Comparison of ENCODE assay signal across 18 mouse cellular contexts in genomic region chr7:46661591-46662090, GRCm38 (mm10). TPM values are rescaled to one million over a fixed set of nuclear protein-coding genes. Genes with fewer than 3 reads are reported as not detected.
A peak's percentile ranks its signal among the peaks of the same experiment; 100 is the strongest.
DNase-seq lines count a peak whose midpoint lies in the region; ATAC-seq lines count a peak whose summit lies in the region.
"Had no signal": no experiment of that assay in that cellular context is flagged by ENCODE, and none has a peak within 500 bp of the region (broad histone marks: within the 10 kb centered on the region; RNA-seq: fewer than 3 reads in every experiment).

No protein-coding gene starts in this region.

- no peak for ATAC-seq in forebrain, embryonic 15.5 days (replicated peaks)
- no peak for ATAC-seq in forebrain, embryonic 16.5 days
- ATAC-seq in neural tube, embryonic 13.5 days (ENCODE audit: low read depth): no peak
- no peak for ATAC-seq in kidney, embryonic 15.5 days (replicated peaks; ENCODE audit: low FRiP score)
- ATAC-seq: intestine, embryonic 15.5 days; liver, embryonic 12.5 days had no signal

- no peaks in the 10 kb centered on the region for H3K36me3 ChIP-seq in forebrain, embryonic 10.5 days (replicated peaks)
- H3K36me3 ChIP-seq in forebrain, embryonic 15.5 days: no peaks in the 10 kb centered on the region
- H3K36me3 ChIP-seq in forebrain, embryonic 16.5 days (ENCODE audit: control insufficient read depth, insufficient read depth): no peaks in the 10 kb centered on the region
- H3K36me3 ChIP-seq in neural tube, embryonic 13.5 days: no peaks in the 10 kb centered on the region
- no peaks in the 10 kb centered on the region for H3K36me3 ChIP-seq in kidney, embryonic 15.5 days
- H3K36me3 ChIP-seq: embryonic facial prominence, embryonic 15.5 days; intestine, embryonic 15.5 days; liver, embryonic 12.5 days had no signal

- no peak for DNase-seq in forebrain, embryonic 10.5 days (ENCODE audit: extremely low spot score, low spot score)
- peak; percentile 55 for DNase-seq in mesoderm, embryonic 11.5 days (ENCODE audit: low read depth, low spot score)
- DNase-seq in spleen, adult 18-20 months: no peak
- no peak for DNase-seq in left cerebral cortex, postnatal 10 days (ENCODE audit: extremely low spot score in 1 of 2, low spot score in 2 of 2)
- DNase-seq: adrenal gland, adult 8-10 months; cerebellum, postnatal 25 days; heart, adult 18-20 months; left cerebral cortex, postnatal 4 days had no signal

- H3K27ac ChIP-seq in forebrain, embryonic 10.5 days: no peak overlapping the region
- no peak overlapping the region for H3K27ac ChIP-seq in forebrain, embryonic 15.5 days (replicated peaks)
- no peak overlapping the region for H3K27ac ChIP-seq in forebrain, embryonic 16.5 days (ENCODE audit: low read length)
- no peak overlapping the region for H3K27ac ChIP-seq in neural tube, embryonic 13.5 days (replicated peaks)
- H3K27ac ChIP-seq in kidney, embryonic 15.5 days: no peak overlapping the region
- H3K27ac ChIP-seq: embryonic facial prominence, embryonic 15.5 days; intestine, embryonic 15.5 days; kidney, postnatal 0 days; liver, embryonic 12.5 days; stomach, postnatal 0 days had no signal

- H3K9ac ChIP-seq in forebrain, embryonic 15.5 days (replicated peaks): no peak overlapping the region
- no peak overlapping the region for H3K9ac ChIP-seq in forebrain, embryonic 16.5 days (replicated peaks; ENCODE audit: low read depth, low read length)
- H3K9ac ChIP-seq in neural tube, embryonic 13.5 days: no peak overlapping the region
- H3K9ac ChIP-seq in kidney, embryonic 15.5 days: no peak overlapping the region
- H3K9ac ChIP-seq: embryonic facial prominence, embryonic 15.5 days; intestine, embryonic 15.5 days; liver, embryonic 12.5 days had no signal

- peaks cover 14% of the 10 kb centered on the region for H3K4me1 ChIP-seq in forebrain, embryonic 10.5 days
- no peaks in the 10 kb centered on the region; the same call in 1 of the 2 replicates for H3K4me1 ChIP-seq in forebrain, embryonic 15.5 days
- 0 out of 2 replicates have a peak, but pooled peaks cover 4% of the 10 kb centered on the region for H3K4me1 ChIP-seq in forebrain, embryonic 16.5 days (replicated peaks; ENCODE audit: control insufficient read depth, insufficient read depth, low read length)
- H3K4me1 ChIP-seq in neural tube, embryonic 13.5 days (replicated peaks): 0 out of 2 replicates have a peak, but pooled peaks cover 6% of the 10 kb centered on the region
- H3K4me1 ChIP-seq in kidney, embryonic 15.5 days: no peaks in the 10 kb centered on the region; the same call in 1 of the 2 replicates
- H3K4me1 ChIP-seq: embryonic facial prominence, embryonic 15.5 days; intestine, embryonic 15.5 days; liver, embryonic 12.5 days had no signal

- H3K4me2 ChIP-seq in forebrain, embryonic 15.5 days (replicated peaks): no peak overlapping the region
- H3K4me2 ChIP-seq in forebrain, embryonic 16.5 days (ENCODE audit: low read length): peak overlapping the region; percentile 2; the same call in 1 of the 2 replicates
- H3K4me2 ChIP-seq in neural tube, embryonic 13.5 days: peak overlapping the region; percentile 36
- no peak overlapping the region for H3K4me2 ChIP-seq in kidney, embryonic 15.5 days
- H3K4me2 ChIP-seq: embryonic facial prominence, embryonic 15.5 days; intestine, embryonic 15.5 days; liver, embryonic 12.5 days had no signal

- peaks cover 24% of the 10 kb centered on the region for H3K27me3 ChIP-seq in forebrain, embryonic 10.5 days (ENCODE audit: poor library complexity, severe bottlenecking)
- H3K27me3 ChIP-seq in forebrain, embryonic 15.5 days: peaks cover 5% of the 10 kb centered on the region; the same call in 1 of the 2 replicates
- H3K27me3 ChIP-seq in forebrain, embryonic 16.5 days (replicated peaks; ENCODE audit: control insufficient read depth, insufficient read depth, low read length): peaks cover 5% of the 10 kb centered on the region; the same call in 1 of the 2 replicates
- peaks cover 16% of the 10 kb centered on the region for H3K27me3 ChIP-seq in neural tube, embryonic 13.5 days
- peaks cover 16% of the 10 kb centered on the region for H3K27me3 ChIP-seq in kidney, embryonic 15.5 days

- 35% methylated on average over 18 of the region's 18 CpGs for WGBS in forebrain, embryonic 10.5 days
- 28% methylated on average over 18 of the region's 18 CpGs for WGBS in forebrain, embryonic 15.5 days
- 26% methylated on average over 18 of the region's 18 CpGs for WGBS in forebrain, embryonic 16.5 days
- 18% methylated on average over 18 of the region's 18 CpGs for WGBS in neural tube, embryonic 13.5 days
- 41% methylated on average over 18 of the region's 18 CpGs for WGBS in kidney, embryonic 15.5 days

- no peaks in the 10 kb centered on the region for H3K9me3 ChIP-seq in forebrain, embryonic 10.5 days
- no peaks in the 10 kb centered on the region for H3K9me3 ChIP-seq in forebrain, embryonic 15.5 days
- no peaks in the 10 kb centered on the region for H3K9me3 ChIP-seq in forebrain, embryonic 16.5 days (ENCODE audit: control insufficient read depth, low read length)
- no peaks in the 10 kb centered on the region for H3K9me3 ChIP-seq in neural tube, embryonic 13.5 days
- H3K9me3 ChIP-seq in kidney, embryonic 15.5 days (replicated peaks): no peaks in the 10 kb centered on the region
- H3K9me3 ChIP-seq: embryonic facial prominence, embryonic 15.5 days; intestine, embryonic 15.5 days; liver, embryonic 12.5 days had no signal

- intact Hi-C loops in left cerebral cortex, postnatal 10 days (cut with DNase I): no loop called here

- H3K4me3 ChIP-seq in forebrain, embryonic 10.5 days: peak overlapping the region; percentile 22; the same call in 1 of the 2 replicates
- no peak overlapping the region for H3K4me3 ChIP-seq in forebrain, embryonic 15.5 days
- no peak overlapping the region for H3K4me3 ChIP-seq in forebrain, embryonic 16.5 days (replicated peaks; ENCODE audit: low read length)
- no peak overlapping the region for H3K4me3 ChIP-seq in neural tube, embryonic 13.5 days
- no peak overlapping the region for H3K4me3 ChIP-seq in kidney, embryonic 15.5 days (replicated peaks)
- H3K4me3 ChIP-seq: embryonic facial prominence, embryonic 15.5 days; intestine, embryonic 15.5 days; liver, embryonic 12.5 days had no signal

RNA-seq across cellular contexts. Expression of gene Tph1, which starts 10.7 kb away (rescaled TPM):
- 0.32 TPM in 1 of 2 replicates, not detected in the other for polyA plus RNA-seq in forebrain, embryonic 10.5 days (2016; fragmentation: Nextera tagmentation; extraction: Ambion mirVana)
- polyA plus RNA-seq in forebrain, embryonic 15.5 days (2015; fragmentation: Nextera tagmentation; extraction: Ambion mirVana): 0.46 and 2.9 TPM in 2 replicates
- 0.35 and 0.93 TPM in 2 replicates for polyA plus RNA-seq in forebrain, embryonic 16.5 days (2015; fragmentation: Nextera tagmentation; extraction: Ambion mirVana)
- 0.60 and 0.83 TPM in 2 replicates for polyA plus RNA-seq in neural tube, embryonic 13.5 days (2015; fragmentation: Nextera tagmentation; extraction: Ambion mirVana)
- 1.7 and 2.0 TPM in 2 replicates for polyA plus RNA-seq in kidney, embryonic 15.5 days (2015; fragmentation: Nextera tagmentation; extraction: Ambion mirVana)
- total RNA-seq in left cerebral cortex, postnatal 10 days (2021): under 1 TPM; 0.45 to 0.69 TPM
- total RNA-seq: adrenal gland, adult 8-10 months; heart, adult 18-20 months had no signal
- polyA plus RNA-seq: liver, embryonic 12.5 days; spleen, adult 2 months had no signal

RNA-seq across cellular contexts. Expression of gene Sergef, which starts 22.0 kb away (rescaled TPM):
- 15.6 and 16.7 TPM in 2 replicates for polyA plus RNA-seq in forebrain, embryonic 10.5 days (2016; fragmentation: Nextera tagmentation; extraction: Ambion mirVana)
- polyA plus RNA-seq in forebrain, embryonic 15.5 days (2015; fragmentation: Nextera tagmentation; extraction: Ambion mirVana): 28.4 and 29.4 TPM in 2 replicates
- 27.2 and 32.6 TPM in 2 replicates for polyA plus RNA-seq in forebrain, embryonic 16.5 days (2015; fragmentation: Nextera tagmentation; extraction: Ambion mirVana)
- 30.7 and 34.0 TPM in 2 replicates for polyA plus RNA-seq in neural tube, embryonic 13.5 days (2015; fragmentation: Nextera tagmentation; extraction: Ambion mirVana)
- 13.9 and 16.4 TPM in 2 replicates for polyA plus RNA-seq in kidney, embryonic 15.5 days (2015; fragmentation: Nextera tagmentation; extraction: Ambion mirVana)
- 10 to 100 TPM; 57.3 to 61.3 TPM for total RNA-seq in left cerebral cortex, postnatal 10 days (2021)

RNA-seq across cellular contexts. Expression of gene Saal1, which starts 48.8 kb away (rescaled TPM):
- polyA plus RNA-seq in forebrain, embryonic 10.5 days (2016; fragmentation: Nextera tagmentation; extraction: Ambion mirVana): 45.4 and 47.6 TPM in 2 replicates
- polyA plus RNA-seq in forebrain, embryonic 15.5 days (2015; fragmentation: Nextera tagmentation; extraction: Ambion mirVana): 19.6 and 22.8 TPM in 2 replicates
- polyA plus RNA-seq in forebrain, embryonic 16.5 days (2015; fragmentation: Nextera tagmentation; extraction: Ambion mirVana): 20.8 and 22.3 TPM in 2 replicates
- 14.8 and 15.2 TPM in 2 replicates for polyA plus RNA-seq in neural tube, embryonic 13.5 days (2015; fragmentation: Nextera tagmentation; extraction: Ambion mirVana)
- 32.6 and 33.6 TPM in 2 replicates for polyA plus RNA-seq in kidney, embryonic 15.5 days (2015; fragmentation: Nextera tagmentation; extraction: Ambion mirVana)
- total RNA-seq in left cerebral cortex, postnatal 10 days (2021): 1 to 10 TPM; 9.3 to 9.5 TPM

RNA-seq across cellular contexts. Expression of gene Saa3, which starts 53.9 kb away (rescaled TPM):
- 0.06 and 0.24 TPM in 2 replicates for polyA plus RNA-seq in forebrain, embryonic 10.5 days (2016; fragmentation: Nextera tagmentation; extraction: Ambion mirVana)
- not detected in 2 replicates for polyA plus RNA-seq in forebrain, embryonic 15.5 days (2015; fragmentation: Nextera tagmentation; extraction: Ambion mirVana)
- 0.33 TPM in 1 of 2 replicates, not detected in the other for polyA plus RNA-seq in forebrain, embryonic 16.5 days (2015; fragmentation: Nextera tagmentation; extraction: Ambion mirVana)
- polyA plus RNA-seq in neural tube, embryonic 13.5 days (2015; fragmentation: Nextera tagmentation; extraction: Ambion mirVana): 0.21 and 1.3 TPM in 2 replicates
- 0.42 and 0.55 TPM in 2 replicates for polyA plus RNA-seq in kidney, embryonic 15.5 days (2015; fragmentation: Nextera tagmentation; extraction: Ambion mirVana)
- total RNA-seq in left cerebral cortex, postnatal 10 days (2021): not detected
- total RNA-seq: left cerebral cortex, postnatal 4 days had no signal

Comparison
In these comparisons a context has a peak if more than half of its experiments do, and no peak if none do; other contexts are left out.
1. H3K4me2 ChIP-seq: peak in forebrain, embryonic 16.5 days (single experiment) and neural tube, embryonic 13.5 days (single experiment); none in forebrain, embryonic 15.5 days (single experiment) and kidney, embryonic 15.5 days (single experiment).